Mouse (Mus musculus): Measurements from ENCODE around the gene Gch1. TPM values are rescaled to one million over a fixed set of nuclear protein-coding genes. Genes with fewer than 3 reads are reported as not detected.

Gch1 gene
- total RNA-seq, 4 experiments from 2014 or later, result 0.63 to 1.1 (median 1.0) TPM

DNA sequence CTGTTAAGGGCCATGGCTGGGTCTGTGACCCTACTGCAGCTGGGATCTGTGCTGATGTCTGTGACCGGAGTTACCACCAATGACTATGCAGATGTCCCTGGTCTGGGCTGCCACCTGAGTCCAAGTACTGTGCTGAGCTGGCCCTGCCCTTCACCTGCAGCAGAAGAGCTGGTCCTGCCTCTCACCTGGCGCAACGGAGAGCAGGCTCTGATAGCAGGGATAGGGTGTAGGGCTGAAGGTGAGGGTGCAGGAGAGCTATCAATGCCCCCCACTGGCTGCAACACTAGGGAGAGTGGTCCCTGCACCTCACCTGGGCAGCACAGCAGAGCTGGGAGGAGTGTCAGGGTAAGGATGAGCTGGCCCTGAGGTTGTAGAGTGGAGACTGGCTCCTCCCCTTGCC is 17.4 kb upstream of the Gch1 start:
- no peak for DNase-seq (ENCODE audit: low spot score in 2 of 2)

DNA sequence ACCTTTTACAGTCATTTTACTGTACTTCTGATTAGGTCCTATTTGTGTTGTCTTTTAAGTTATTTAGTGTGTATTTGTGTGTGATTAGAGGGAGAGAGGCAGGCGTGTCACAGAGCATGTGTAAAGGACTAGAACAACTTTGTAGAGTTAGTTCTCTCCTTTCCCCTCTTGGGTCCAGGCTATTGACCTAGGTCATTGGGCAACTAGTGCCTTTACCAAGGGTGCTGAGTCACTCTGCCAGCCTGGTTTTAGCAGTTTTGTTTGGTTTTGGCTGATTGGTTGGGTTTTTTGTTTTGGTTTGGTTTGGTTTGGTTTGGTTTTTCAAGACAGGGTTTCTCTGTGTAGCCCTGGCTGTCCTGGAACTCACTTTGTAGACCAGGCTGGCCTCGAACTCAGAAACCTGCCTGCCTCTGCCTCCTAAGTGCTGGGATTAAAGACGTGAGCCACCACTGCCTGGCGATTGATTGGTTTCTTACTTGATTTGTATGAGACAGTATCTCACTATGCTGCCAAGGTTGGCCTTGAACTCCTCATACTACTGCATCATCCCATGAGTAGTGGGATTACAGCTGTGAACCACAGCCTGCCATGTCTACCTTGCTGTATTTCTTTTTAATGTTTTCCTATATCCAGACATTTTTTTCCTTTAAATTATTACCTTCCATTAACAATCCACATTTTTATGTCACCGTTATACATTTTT is 16.2 kb upstream of the Gch1 start:
- DNase-seq (ENCODE audit: low spot score in 2 of 2), result no peak

DNA sequence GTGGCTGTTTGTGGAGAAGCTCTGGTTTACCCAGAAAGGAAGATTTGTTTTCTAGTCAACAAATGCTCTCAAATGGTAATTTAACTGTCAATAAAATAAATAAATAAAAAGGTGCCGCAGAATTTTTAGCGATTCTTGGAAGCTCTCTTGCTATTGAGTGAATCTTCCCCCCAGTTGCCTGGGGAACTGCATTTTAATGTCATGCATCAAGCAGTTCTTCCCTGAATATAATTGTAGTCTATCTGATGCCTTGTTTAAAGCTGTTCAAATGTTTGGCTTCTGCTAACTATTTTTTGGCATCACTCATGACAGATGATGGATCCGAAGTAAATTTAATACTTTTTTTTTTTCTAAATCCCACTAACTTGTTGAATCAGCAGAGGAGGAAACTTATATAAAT is 8.1 kb upstream of the Gch1 start:
- no peak for DNase-seq (ENCODE audit: low spot score in 2 of 2)

DNA sequence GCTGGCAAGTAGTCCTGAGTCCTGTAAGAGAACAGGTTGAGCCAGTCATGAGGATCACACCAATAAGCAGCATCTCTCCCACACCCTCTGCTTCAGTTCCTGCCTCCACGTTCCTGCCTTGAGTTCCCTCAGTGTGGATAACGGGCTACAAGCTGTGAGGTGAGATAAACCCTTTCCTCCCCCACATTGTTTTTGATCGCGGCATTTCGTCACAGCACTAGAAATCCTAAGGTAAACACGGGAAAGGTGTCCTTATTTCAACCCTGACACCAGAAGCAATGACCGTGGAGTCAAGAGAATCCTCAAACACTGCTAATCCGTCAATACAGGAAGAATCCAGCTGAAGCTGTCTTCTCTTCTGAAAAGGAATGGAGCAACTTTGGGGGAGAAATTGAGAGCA is 7.5 kb upstream of the Gch1 start:
- DNase-seq (ENCODE audit: low spot score in 2 of 2), result no peak

DNA sequence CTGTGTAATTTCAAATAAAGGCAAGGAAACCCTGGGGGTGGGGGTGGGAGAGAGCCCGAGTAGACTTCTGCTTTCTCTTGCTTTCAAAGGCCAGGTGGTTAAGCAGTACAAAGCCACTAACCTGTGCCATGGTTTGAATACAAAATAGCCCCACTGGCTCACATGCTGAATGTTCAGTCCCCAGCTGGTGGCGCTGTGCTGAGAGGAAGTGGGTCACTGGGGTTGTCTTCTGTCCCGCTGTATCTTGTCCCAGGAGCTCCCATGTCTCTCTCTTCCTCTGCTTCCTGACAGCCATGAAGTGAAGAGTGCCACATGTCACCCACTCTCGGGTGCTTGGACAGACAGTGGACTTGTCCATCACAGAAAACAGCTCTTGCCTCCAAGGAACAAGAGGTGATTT is 4.9 kb upstream of the Gch1 start:
- DNase-seq (ENCODE audit: low spot score in 2 of 2), result no peak

DNA sequence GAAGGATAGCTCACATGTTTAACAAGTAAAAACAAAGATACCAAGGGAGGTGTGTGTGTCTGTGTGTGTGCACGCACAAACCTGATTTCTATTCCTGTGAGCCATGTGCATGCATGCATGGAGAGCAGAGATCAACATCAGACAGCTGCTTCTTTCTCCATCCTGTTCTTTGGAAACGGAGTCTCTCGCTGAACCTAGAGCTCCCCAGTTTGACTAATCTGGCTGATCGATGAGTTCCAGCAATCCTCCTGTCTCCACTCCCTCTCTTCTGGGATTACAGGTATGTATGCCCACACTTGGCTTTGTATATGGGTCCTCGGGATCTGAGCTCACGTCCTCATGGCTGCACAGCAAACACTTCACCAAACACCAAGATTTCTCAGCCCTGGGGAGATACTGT is 4.3 kb upstream of the Gch1 start:
- DNase-seq (ENCODE audit: low spot score in 2 of 2), result no peak

DNA sequence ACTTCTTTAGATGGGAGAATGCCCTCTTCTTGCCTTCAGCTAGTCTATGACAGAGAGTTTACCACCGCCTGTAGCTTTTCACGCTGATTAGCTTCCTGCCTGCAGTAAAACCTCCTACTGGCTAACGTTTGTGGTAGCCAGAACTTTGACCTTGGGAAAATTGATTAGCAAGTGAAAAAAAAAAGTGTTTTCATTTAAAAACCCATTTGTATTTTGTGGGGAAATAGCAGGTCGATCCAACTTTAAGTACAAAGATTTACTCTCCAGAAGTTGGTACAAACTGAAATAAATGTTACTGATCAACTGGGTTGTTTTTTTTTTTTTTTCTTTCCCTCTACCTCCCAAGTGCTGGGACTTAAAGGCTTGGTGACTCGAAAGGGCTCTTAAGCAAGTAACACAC is 2.6 kb upstream of the Gch1 start:
- DNase-seq (ENCODE audit: low spot score in 2 of 2), result no peak

DNA sequence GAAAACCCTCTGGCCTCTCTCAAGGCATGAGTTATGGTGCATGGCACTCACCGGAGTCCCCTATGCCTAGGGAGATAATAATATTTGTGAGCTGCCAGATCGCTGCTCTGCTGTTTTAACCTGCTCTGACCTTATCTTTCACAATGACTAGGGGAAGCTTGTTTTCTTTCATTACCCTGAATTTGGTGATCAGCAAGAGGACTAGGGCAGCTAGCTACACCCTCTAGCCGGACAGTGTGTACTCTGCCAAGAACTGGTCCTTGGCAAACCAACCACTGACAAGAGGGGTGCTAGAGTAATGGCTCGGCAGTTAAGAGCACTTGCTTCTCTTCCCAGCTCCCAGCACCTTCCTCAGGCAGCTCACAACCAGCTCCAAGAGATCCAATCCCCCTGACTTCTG is 1.4 kb upstream of the Gch1 start:
- no peak for DNase-seq (ENCODE audit: low spot score in 2 of 2)

DNA sequence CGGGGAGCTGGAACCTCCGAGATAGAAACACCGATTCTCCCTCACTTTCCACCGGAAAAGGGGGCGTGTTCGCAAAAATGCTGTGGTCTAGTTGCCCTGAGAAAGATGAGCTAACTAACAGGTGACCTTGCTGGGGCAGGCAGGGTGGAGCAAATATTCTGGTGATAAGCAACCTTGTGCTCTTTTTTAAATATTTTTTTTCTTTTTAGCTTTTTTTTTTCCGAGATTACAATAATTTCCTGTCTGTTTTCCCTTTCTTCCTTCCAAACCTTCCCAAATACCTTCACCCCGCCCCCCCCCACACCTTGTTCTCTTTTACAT is 382 bp upstream of the Gch1 start:
- DNase-seq (ENCODE audit: low spot score in 2 of 2), result no peak

DNA sequence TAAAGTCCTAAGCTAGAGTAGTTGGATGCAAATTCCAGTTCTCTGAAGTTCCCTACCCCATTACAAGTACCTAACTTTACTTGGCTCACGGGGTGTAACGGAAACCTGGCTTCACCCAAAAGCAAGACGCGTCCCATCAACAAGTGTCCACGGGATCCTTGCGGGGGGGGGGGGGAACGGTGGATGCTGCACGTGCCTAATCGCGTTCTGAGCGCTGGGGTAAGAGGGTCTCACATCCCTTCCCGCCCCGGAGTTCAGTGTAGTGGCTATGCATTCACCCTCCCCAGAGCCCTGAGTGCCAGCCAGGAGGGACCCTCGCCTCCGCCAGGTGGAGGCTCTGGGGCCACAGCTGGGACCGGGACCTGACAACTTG is 752 bp downstream of the Gch1 start:
- no peak for DNase-seq (ENCODE audit: low spot score in 2 of 2)

DNA sequence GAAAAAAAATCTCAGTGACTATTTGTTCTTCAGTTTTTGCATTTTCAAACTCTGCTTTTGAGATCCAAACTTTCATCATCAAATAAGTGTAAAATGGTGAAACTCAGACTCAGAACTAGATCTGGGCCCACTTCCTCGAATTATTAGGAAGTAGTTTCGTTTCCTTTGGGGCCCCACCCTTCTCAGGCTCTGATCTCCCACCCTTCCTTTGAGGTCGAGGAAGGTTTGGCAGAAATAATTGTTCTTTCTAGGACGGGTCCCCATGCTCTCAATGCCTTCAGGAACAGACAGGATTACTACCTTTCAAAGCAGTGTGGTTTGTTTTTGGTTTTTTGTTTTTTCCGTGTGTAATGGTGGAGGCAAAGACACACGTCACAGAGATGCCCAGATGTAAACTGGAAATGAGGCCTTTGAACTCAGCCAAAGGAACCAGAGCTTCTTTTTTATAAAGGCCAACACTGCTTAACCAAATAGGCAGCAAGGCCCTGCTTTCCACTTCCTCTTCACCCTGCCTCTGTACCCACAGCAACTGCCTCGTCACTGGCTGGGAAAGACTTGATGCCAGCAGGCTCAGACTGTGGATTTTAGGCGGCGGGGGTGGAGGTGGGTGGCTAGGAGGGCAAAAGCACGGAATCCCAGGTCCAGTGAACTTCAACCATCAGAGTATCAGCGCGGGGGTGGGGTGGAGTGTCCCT is 1.4 kb downstream of the Gch1 start:
- DNase-seq (ENCODE audit: low spot score in 2 of 2), result no peak

DNA sequence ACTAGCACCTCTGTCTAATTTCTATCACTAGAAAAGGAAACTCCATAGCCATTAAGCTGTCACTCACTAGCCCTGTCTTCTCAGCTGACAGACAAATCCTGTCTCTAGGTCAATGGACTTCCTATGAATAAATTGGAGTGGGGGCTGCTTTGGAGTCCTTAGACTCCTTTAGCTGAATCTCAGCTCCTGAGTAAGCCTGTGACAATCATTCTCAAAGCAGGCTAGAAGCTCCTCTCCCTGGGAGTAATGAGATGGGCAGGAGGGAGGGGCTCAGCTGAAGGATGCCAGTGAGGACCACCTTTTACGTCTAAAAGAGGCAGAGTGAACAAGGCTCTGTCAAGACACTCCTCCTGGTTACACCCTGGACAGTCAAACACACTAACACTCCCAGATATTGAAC is 2.0 kb downstream of the Gch1 start:
- DNase-seq (ENCODE audit: low spot score in 2 of 2), result no peak

DNA sequence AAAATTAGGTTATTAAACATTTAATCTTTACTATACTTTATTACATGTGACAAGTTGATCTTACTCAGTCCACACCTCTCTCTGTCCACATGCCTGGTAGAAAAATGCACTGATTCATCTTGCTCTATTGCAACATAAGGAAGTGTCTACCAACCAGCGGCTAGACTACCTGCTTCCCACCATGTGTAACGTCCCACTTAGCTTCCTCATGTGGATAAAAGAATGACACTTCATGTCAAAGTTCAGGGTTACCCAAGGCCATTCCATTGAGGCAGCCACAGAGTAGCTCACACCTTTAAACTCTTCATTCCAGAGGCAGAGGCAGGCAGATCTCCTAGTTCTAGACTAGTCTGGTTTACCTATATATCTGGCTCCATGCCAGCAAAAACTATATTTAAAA is 2.7 kb downstream of the Gch1 start:
- no peak for DNase-seq (ENCODE audit: low spot score in 2 of 2)

DNA sequence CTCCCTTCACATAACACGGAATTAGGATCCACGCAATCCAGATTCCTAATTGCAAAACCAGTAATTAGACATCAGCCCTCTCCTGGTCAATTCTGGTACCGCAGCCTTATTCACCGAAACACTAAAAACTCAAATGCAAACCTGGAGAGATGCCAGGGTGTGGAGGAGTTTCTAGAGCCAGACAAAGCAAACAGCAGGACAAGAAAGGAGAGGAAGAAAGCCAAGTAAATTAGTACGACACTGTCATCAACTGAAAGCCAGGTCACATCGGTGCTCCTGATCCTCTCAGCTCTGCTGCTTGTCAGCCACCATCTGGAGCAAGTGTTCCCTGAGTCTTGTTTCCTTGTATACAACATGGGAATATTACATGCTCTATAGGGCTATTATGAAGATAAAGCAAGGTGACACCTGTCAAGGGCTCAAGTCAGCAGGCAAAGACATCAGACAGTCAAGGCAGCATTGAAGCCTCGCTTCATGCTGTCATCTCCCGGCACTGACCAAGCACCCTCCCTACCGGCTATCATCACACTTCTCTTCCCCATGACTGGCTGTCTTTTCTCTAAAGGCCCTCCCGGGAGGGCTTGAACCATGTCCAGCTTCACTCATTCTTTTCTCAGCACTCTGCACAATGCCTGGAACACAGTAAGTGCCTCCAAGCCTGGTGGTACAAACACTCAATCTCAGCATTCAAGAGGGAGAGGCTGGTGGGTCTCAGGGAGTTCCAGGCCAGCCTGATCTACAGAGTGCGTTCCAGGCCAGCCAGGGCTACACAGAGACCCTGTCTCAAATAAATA is 7.5 kb downstream of the Gch1 start:
- DNase-seq (ENCODE audit: low spot score in 2 of 2), result no peak

DNA sequence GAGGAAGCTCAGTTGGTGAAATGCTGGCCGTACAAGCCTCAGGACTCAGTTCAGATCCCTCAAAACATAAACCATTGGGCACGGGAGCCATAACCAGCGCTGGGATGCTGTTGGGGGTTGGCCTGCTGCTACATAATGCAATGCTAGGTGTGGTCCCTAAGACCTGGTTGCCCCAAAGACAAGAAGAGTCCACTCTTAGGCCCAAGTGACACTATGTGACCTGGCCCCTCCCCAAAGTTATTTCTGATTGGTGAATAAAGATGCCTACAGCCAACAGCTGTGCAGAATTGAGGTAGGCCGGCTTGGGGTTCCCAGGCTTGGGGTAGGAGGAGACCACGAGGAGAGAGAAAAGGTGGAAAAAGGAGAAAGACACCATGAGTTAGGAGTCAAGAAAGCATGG is 10.4 kb downstream of the Gch1 start:
- no peak for DNase-seq (ENCODE audit: low spot score in 2 of 2)

DNA sequence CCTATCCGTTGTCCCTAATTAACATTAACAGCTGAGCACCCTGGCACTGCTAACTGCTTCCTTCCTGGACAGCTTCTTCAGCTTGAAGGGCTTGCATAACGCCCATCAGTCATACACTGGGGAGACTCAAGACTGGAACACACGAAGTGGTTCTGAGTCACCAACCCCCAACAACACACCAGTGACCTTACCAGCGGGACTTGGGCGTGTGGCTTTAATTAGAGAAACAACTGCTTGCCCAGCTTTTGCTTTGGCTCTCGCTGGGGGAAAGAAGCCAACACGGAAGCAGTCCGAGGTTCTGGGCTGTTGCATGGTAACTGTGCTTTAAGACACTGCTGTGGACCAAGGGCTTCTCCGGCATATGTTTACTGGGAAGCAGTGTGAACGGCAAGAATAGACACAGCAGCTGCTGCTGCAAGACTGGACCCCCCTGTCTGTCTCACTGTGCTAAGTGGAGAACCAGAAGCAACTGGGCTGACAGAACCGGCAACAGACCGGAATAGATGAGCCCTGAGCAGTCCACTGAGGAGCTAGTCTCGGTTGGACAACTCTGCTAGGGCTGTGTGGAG is 11.3 kb downstream of the Gch1 start:
- peak in 1 of 2 experiments; percentile 28 for DNase-seq (ENCODE audit: low spot score in 2 of 2)

DNA sequence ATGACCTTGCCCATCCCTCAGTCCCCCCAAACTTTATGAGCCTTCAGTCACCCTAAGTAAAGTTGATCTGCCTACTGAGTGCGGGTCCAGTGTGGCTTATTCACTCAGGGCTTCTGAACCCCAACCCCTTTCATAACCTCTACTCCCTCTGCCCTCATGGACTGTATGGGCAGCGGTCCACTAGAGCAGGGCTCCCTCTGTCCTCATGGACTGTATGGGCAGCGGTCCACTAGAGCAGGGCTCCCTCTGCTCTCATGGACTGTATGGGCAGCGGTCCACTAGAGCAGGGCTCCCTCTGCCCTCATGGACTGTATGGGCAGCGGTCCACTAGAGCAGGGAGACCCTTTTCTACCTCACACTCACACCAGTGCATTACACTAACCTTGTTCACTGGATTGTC is 13.0 kb downstream of the Gch1 start:
- DNase-seq (ENCODE audit: low spot score in 2 of 2), result no peak

DNA sequence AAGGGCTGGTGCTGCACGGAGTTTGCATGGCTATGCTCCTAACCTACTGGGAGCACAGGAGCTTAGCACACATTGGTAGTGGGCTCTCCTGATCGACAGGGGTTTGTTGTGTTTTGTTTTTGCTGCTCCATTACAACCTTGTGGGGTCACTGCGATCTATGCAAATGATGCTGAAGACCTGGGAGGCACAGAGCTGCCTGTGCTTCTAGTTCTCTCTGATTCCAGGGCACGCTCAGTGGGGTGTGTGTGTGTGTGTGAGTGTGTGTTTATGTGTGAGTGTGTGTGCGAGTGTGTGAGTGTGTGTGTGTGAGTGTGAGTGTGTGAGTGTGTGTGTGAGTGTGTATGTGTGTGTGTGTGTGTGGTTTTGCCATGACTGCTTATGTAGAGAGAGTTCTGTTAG is 14.1 kb downstream of the Gch1 start:
- no peak for DNase-seq (ENCODE audit: low spot score in 2 of 2)

DNA sequence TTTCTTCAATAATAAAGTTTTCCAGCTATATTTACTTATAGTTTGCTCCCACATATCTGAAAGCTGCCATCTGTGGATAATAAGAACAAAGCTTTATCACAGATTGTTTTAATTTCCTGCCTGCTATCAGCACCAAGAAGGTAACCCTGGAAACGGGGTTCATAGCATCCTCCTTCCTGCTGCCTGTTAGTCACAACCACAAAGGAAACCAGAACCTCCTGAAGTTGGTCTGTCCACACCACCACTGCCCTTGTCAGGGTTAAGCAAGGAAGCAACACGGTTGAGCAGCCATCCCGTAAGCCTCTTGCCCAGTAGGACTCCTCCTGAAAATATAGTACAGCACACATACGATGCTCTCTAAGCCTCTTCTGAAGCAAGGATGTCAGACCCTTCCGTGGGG is 17.1 kb downstream of the Gch1 start:
- no peak for DNase-seq (ENCODE audit: low spot score in 2 of 2)

DNA sequence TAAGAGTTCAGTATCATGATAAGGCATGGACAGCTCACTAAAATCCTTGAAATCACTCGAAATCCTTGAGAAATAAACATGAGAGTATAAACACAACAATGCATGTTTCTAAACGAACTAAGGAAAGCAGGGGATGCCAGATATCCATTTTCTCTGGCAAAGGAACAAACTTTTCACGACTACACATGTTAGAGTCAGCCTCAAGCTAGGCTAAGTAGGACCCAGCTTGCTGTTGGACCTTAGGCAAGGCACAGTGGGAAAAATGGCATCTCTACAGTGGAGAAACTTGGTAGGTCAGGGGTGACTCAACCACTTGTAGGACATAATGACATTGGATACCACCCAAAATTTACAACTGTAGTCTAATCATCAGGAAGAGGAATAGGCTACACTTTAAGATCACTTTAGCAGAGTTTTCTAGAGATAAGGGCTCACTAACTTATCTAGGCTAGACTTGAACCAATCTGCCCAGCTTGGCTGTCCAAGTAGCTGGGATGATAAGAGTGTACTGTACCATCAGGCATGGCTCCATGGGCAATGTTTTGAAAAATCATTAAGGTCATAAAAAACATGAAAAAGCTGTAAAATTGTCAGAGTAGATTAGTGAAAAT is 18.6 kb downstream of the Gch1 start:
- no peak for DNase-seq (ENCODE audit: low spot score in 2 of 2)

DNA sequence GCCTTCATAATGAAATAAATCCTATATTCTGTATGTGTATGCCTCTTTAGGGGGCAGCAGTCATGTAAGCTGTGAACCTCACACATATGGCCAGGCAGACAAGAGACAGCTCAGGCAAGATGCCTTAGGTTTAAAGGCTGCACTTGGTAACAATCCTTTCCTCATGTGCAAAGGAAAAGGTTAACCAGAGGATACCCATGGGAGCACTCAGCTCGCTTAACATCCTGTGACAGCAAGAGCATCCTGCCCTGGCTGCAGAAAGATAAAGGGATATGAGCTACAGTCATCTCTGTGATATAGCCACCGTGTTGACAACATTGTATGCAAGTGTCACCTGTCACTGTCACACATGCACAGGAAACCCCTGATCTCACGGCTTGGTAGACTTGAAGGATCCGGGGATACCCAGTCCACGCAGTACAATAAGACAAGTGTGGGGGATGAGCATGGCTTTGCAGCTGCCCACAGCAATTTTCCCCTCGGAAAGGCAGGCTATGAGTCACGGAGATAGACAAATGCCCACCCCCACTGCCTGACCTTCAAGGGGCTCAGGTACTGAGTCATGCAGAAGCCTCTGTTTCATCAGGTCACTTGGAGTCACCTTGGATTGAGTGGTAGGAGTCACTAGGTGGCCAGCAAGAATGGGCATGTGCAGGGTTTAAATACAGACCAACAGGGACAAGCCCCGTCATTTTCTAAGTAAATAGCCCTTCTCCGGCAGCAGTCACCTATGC is 19.4 kb downstream of the Gch1 start:
- no peak for DNase-seq (ENCODE audit: low spot score in 2 of 2)

Data from left cerebral cortex, adult 8-10 months (tissue).